Mouse (Mus musculus): ENCODE measurements around the gene Gm10762. TPM values are rescaled to one million over a fixed set of nuclear protein-coding genes. Genes with fewer than 3 reads are reported as not detected.

Gene Gm10762
- total RNA-seq, 2 experiments from 2014 or later: 4.3 to 6.8 TPM

Small RNA genes within 50 kb of the gene (microRNA-seq; reads per million reads assigned to microRNA genes)
- gene Gm22859: not detected

Other genes with a start within 250 kb of the Gm10762 start
- gene Tmem87b, start 149.6 kb downstream of the Gm10762 start, total RNA-seq (2021): 10 to 100 TPM; 35.2 to 52.4 TPM
- gene Fbln7, start 104.7 kb downstream of the Gm10762 start, total RNA-seq (2021): 1 to 10 TPM; 4.6 to 4.9 TPM
- gene Zc3h8, start 23.6 kb downstream of the Gm10762 start, total RNA-seq (2021): 1 to 10 TPM; 3.6 to 3.9 TPM
- gene Zc3h6, start 323 bp downstream of the Gm10762 start, total RNA-seq (2021): 1 to 10 TPM; 3.6 to 5.7 TPM
- gene Vinac1, start 80.4 kb upstream of the Gm10762 start, total RNA-seq (2021): under 1 TPM; 0.07 to 0.10 TPM
- 10 to 100 TPM; 10.7 to 12.1 TPM for gene Ttl, start 98.2 kb upstream of the Gm10762 start, total RNA-seq (2021)
- gene Polr1b, start 133.3 kb upstream of the Gm10762 start, total RNA-seq (2021): 10 to 100 TPM; 14.4 to 19.8 TPM
- 10 to 100 TPM; 17.0 to 23.4 TPM for gene Chchd5, start 162.0 kb upstream of the Gm10762 start, total RNA-seq (2021)
- 10 to 100 TPM; 16.1 to 20.3 TPM for gene Slc20a1, start 231.0 kb upstream of the Gm10762 start, total RNA-seq (2021)

All from adrenal gland, postnatal 36 days (tissue).